Mouse (Mus musculus) midbrain, embryonic 16.5 days (tissue): ENCODE data around the gene Abl1. TPM values are rescaled to one million over a fixed set of nuclear protein-coding genes. Genes with fewer than 3 reads are reported as not detected.

Experiments
- ATAC-seq: fragments of 200-750 bp; cut with Nextera tagmentation; 2 replicates; pipeline ENCODE4 v1.8.0; 2017; ENCODE audit warnings: moderate TSS enrichment
- H3K27ac ChIP-seq: fragments of 300-500 bp; sonication (generic); 2 replicates; pipeline ENCODE4 v1.5.1; 2014; ENCODE audit warnings: mild to moderate bottlenecking, low read length, mixed read lengths
- H3K27me3 ChIP-seq: fragments of 300-500 bp; sonication (generic); 2 replicates; pipeline ENCODE4 v1.6.1; 2014; ENCODE audit warnings: low read depth, low read length, mixed read lengths; ENCODE audit not compliant: control insufficient read depth, insufficient read depth
- H3K36me3 ChIP-seq: fragments of 300-500 bp; sonication (generic); 2 replicates; pipeline ENCODE4 v1.6.1; 2014; ENCODE audit warnings: mild to moderate bottlenecking, low read length, moderate library complexity, mixed read lengths; ENCODE audit not compliant: control insufficient read depth, insufficient read depth
- H3K4me1 ChIP-seq: fragments of 300-500 bp; sonication (generic); 2 replicates; pipeline ENCODE4 v1.6.1; 2014; ENCODE audit warnings: mild to moderate bottlenecking, low read length, mixed read lengths; ENCODE audit not compliant: control insufficient read depth, insufficient read depth
- H3K4me2 ChIP-seq: fragments of 300-500 bp; sonication (generic); 2 replicates; pipeline ENCODE4 v1.6.1; 2014; ENCODE audit warnings: mild to moderate bottlenecking, low read length, mixed read lengths
- H3K4me3 ChIP-seq: fragments of 300-500 bp; sonication (generic); 2 replicates; pipeline ENCODE4 v1.5.1; 2014; ENCODE audit warnings: low read depth, mild to moderate bottlenecking, low read length, moderate library complexity, mixed read lengths
- H3K9ac ChIP-seq: fragments of 300-500 bp; sonication (generic); 2 replicates; pipeline ENCODE4 v1.6.1; 2014; ENCODE audit warnings: low read depth, low read length, mixed read lengths
- H3K9me3 ChIP-seq: fragments of 300-500 bp; sonication (generic); replicated peaks from 2 replicates; pipeline ENCODE4 v1.6.1; 2014; ENCODE audit warnings: mild to moderate bottlenecking, low read length, mixed read lengths; ENCODE audit not compliant: control insufficient read depth, poor library complexity, severe bottlenecking
- WGBS: fragments of 180-500 bp; shearing (Covaris S2); extraction: QIAGEN DNeasy Blood & Tissue Kit; methylation state at CpG from one replicate; pipeline ENCODE4 v1.1.7; 2014; 5-methylcytosine and 5-hydroxymethylcytosine counted together
- polyA plus RNA-seq: library from polyadenylated mRNA; unstranded; fragments of >200 nt; fragmentation: Nextera tagmentation; extraction: Ambion mirVana; gene quantifications from 2 replicates; pipeline ENCODE4 v1.2.1, GENCODE M21; 2015

Abl1 gene
- polyA plus RNA-seq, 1 experiment from 2014 or later, result 16.7 TPM

GRCm38 (mm10) chr2:31762853-31763252 lies 74.7 kb downstream of the Abl1 start:
- Histone ChIP-seq H3K4me2 (0 out of 2 replicates have a peak overlapping the region, but pooled peaks have one; percentile 5), H3K9me3 (no peaks in the 10 kb centered on the region), H3K4me3 (no peak overlapping the region), H3K4me1 (peaks cover 42% of the 10 kb centered on the region), H3K27ac (no peak overlapping the region), H3K9ac (no peak overlapping the region), H3K36me3 (no peaks in the 10 kb centered on the region), H3K27me3 (no peaks in the 10 kb centered on the region)
- ATAC-seq, result no peak
- 4% methylated on average over 2 of the region's 2 CpGs for WGBS

- Histone ChIP-seq H3K36me3 (no peaks in the 10 kb centered on the region), H3K4me3 (no peak overlapping the region), H3K9ac (no peak overlapping the region), H3K27me3 (no peaks in the 10 kb centered on the region), H3K27ac (no peak overlapping the region), H3K4me1 (peaks cover 42% of the 10 kb centered on the region), H3K9me3 (no peaks in the 10 kb centered on the region), H3K4me2 (no peak overlapping the region)
- no peak for ATAC-seq
- WGBS, result 10% methylated on average over 2 of the region's 2 CpGs
Measured at GRCm38 (mm10) chr2:31763271-31763670, 75.1 kb downstream of the Abl1 start.

- Histone ChIP-seq H3K27ac (no peak overlapping the region), H3K4me2 (no peak overlapping the region), H3K4me1 (peaks cover 29% of the 10 kb centered on the region), H3K9ac (no peak overlapping the region), H3K27me3 (no peaks in the 10 kb centered on the region), H3K4me3 (no peak overlapping the region), H3K9me3 (no peaks in the 10 kb centered on the region), H3K36me3 (no peaks in the 10 kb centered on the region)
- 98% methylated on average over 6 of the region's 6 CpGs for WGBS
- peak; percentile 64 for ATAC-seq
Measured at GRCm38 (mm10) chr2:31767104-31767503, 78.9 kb downstream of the Abl1 start.

- Histone ChIP-seq H3K9me3 (no peaks in the 10 kb centered on the region), H3K4me3 (no peak overlapping the region), H3K4me2 (no peak overlapping the region), H3K9ac (no peak overlapping the region), H3K27me3 (no peaks in the 10 kb centered on the region), H3K36me3 (no peaks in the 10 kb centered on the region), H3K27ac (no peak overlapping the region), H3K4me1 (peaks cover 23% of the 10 kb centered on the region; the same call in 1 of the 2 replicates)
- ATAC-seq, result no peak
- WGBS, result 84% methylated on average over 4 of the region's 4 CpGs
Measured at GRCm38 (mm10) chr2:31767815-31768214, 79.6 kb downstream of the Abl1 start.

GRCm38 (mm10) chr2:31769115-31769514 lies 80.9 kb downstream of the Abl1 start:
- H3K4me3 ChIP-seq, result no peak overlapping the region
- no peak overlapping the region for H3K4me2 ChIP-seq
- H3K27me3 ChIP-seq, result no peaks in the 10 kb centered on the region
- no peak for ATAC-seq
- peak overlapping the region; percentile 39; the same call in 1 of the 2 replicates for H3K27ac ChIP-seq
- WGBS, result 58% methylated on average over 4 of the region's 4 CpGs
- peaks cover 20% of the 10 kb centered on the region; the same call in 1 of the 2 replicates for H3K4me1 ChIP-seq
- 0 out of 2 replicates have a peak overlapping the region, but pooled peaks have one; percentile 24 for H3K9ac ChIP-seq
- H3K9me3 ChIP-seq, result no peaks in the 10 kb centered on the region
- no peaks in the 10 kb centered on the region for H3K36me3 ChIP-seq

- no peaks in the 10 kb centered on the region for H3K27me3 ChIP-seq
Measured at GRCm38 (mm10) chr2:31769631-31770111, 81.5 kb downstream of the Abl1 start.

GRCm38 (mm10) chr2:31770781-31771441 lies 82.7 kb downstream of the Abl1 start:
- Histone ChIP-seq H3K4me3 (no peak overlapping the region), H3K9me3 (no peaks in the 10 kb centered on the region), H3K9ac (no peak overlapping the region), H3K27ac (0 out of 2 replicates have a peak overlapping the region, but pooled peaks have one; percentile 9), H3K4me1 (peaks cover 17% of the 10 kb centered on the region; the same call in 1 of the 2 replicates), H3K36me3 (no peaks in the 10 kb centered on the region), H3K4me2 (no peak overlapping the region), H3K27me3 (no peaks in the 10 kb centered on the region)
- no peak for ATAC-seq
- 59% methylated on average over 7 of the region's 7 CpGs for WGBS

More at GRCm38 (mm10) chr2:31769631-31770111, 81.5 kb downstream of the Abl1 start:
- 51% methylated on average over 6 of the region's 6 CpGs for WGBS
- Histone ChIP-seq H3K27ac (peak overlapping the region; percentile 39), H3K9ac (no peak overlapping the region), H3K4me2 (no peak overlapping the region), H3K9me3 (no peaks in the 10 kb centered on the region), H3K4me3 (no peak overlapping the region), H3K36me3 (no peaks in the 10 kb centered on the region), H3K4me1 (peaks cover 20% of the 10 kb centered on the region; the same call in 1 of the 2 replicates)
- no peak for ATAC-seq

GRCm38 (mm10) chr2:31776479-31776878 lies 88.3 kb downstream of the Abl1 start:
- Histone ChIP-seq H3K9ac (no peak overlapping the region), H3K27me3 (no peaks in the 10 kb centered on the region), H3K36me3 (peaks cover 10% of the 10 kb centered on the region), H3K4me1 (0 out of 2 replicates have a peak, but pooled peaks cover 2% of the 10 kb centered on the region), H3K4me3 (no peak overlapping the region), H3K9me3 (no peaks in the 10 kb centered on the region), H3K4me2 (no peak overlapping the region), H3K27ac (no peak overlapping the region)
- ATAC-seq, result no peak
- 95% methylated on average over 3 of the region's 3 CpGs for whole genome bisulfite sequencing

GRCm38 (mm10) chr2:31779258-31779657 lies 91.1 kb downstream of the Abl1 start:
- Histone ChIP-seq H3K4me3 (no peak overlapping the region), H3K36me3 (peaks cover 10% of the 10 kb centered on the region)

More at GRCm38 (mm10) chr2:31779258-31779657, 91.1 kb downstream of the Abl1 start:
- no peaks in the 10 kb centered on the region for H3K9me3 ChIP-seq
- no peak overlapping the region for H3K9ac ChIP-seq
- no peaks in the 10 kb centered on the region for H3K4me1 ChIP-seq
- H3K27me3 ChIP-seq, result no peaks in the 10 kb centered on the region
- H3K4me2 ChIP-seq, result no peak overlapping the region
- ATAC-seq, result no peak
- 75% methylated on average over 2 of the region's 2 CpGs for WGBS
- H3K27ac ChIP-seq, result no peak overlapping the region
